Mouse (Mus musculus) hindbrain, postnatal 0 days (tissue): ENCODE results near the gene Tepp. TPM values are rescaled to one million over a fixed set of nuclear protein-coding genes. Genes with fewer than 3 reads are reported as not detected.

Experiments
- ATAC-seq: fragments of 200-750 bp; cut with Nextera tagmentation; 2 replicates; pipeline ENCODE4 v1.8.0; 2017; ENCODE audit warnings: mild to moderate bottlenecking, moderate TSS enrichment, moderate library complexity
- DNase-seq: peaks from one replicate; pipeline ENCODE4 v3.0.0-alpha.2; 2015; ENCODE audit warnings: low spot score
- H3K27ac ChIP-seq: fragments of 300-500 bp; sonication (generic); 2 replicates; pipeline ENCODE4 v1.5.1; 2014; ENCODE audit warnings: mild to moderate bottlenecking
- H3K27me3 ChIP-seq: fragments of 300-500 bp; sonication (generic); 2 replicates; pipeline ENCODE4 v1.6.1; 2014; ENCODE audit warnings: low read length, mixed read lengths; ENCODE audit not compliant: insufficient read depth
- H3K36me3 ChIP-seq: fragments of 300-500 bp; sonication (generic); 2 replicates; pipeline ENCODE4 v1.6.1; 2014; ENCODE audit warnings: low read length, mixed read lengths; ENCODE audit not compliant: insufficient read depth
- H3K4me1 ChIP-seq: fragments of 300-500 bp; sonication (generic); 2 replicates; pipeline ENCODE4 v1.6.1; 2014; ENCODE audit warnings: antibody characterized with exemption, low read length, mixed read lengths; ENCODE audit not compliant: insufficient read depth
- H3K4me2 ChIP-seq: fragments of 300-500 bp; sonication (generic); 2 replicates; pipeline ENCODE4 v1.6.1; 2014; ENCODE audit warnings: low read depth, mild to moderate bottlenecking, low read length, moderate library complexity, mixed read lengths
- H3K4me3 ChIP-seq: fragments of 300-500 bp; sonication (generic); 2 replicates; pipeline ENCODE4 v1.5.1; 2014; ENCODE audit warnings: low read length
- H3K9ac ChIP-seq: fragments of 300-500 bp; sonication (generic); replicated peaks from 2 replicates; pipeline ENCODE4 v1.6.1; 2014; ENCODE audit warnings: mild to moderate bottlenecking, low read length, moderate library complexity, mixed read lengths
- H3K9me3 ChIP-seq: fragments of 300-500 bp; sonication (generic); 2 replicates; pipeline ENCODE4 v1.6.1; 2016; ENCODE audit warnings: low read length, mixed read lengths
- CTCF ChIP-seq: IDR thresholded peaks from 2 replicates; pipeline ENCODE4 v1.5.1; 2016; ENCODE audit warnings: antibody characterized with exemption, control low read depth, low read depth
- WGBS: fragments of 180-500 bp; shearing (Covaris S2); extraction: QIAGEN DNeasy Blood & Tissue Kit; methylation state at CpG from one replicate; pipeline ENCODE4 v1.1.7; 2014; 5-methylcytosine and 5-hydroxymethylcytosine counted together
- polyA plus RNA-seq: library from polyadenylated mRNA; unstranded; fragments of >200 nt; fragmentation: Nextera tagmentation; extraction: Ambion mirVana; gene quantifications from 2 replicates; pipeline ENCODE4 v1.2.1, GENCODE M21; 2015
- total RNA-seq: library from RNA; depleted of rRNA; stranded (reverse); fragments of >200 nt; gene quantifications from 2 replicates; pipeline ENCODE4 v1.2.3, GENCODE M21; 2014

Gene Tepp
- total and polyA plus RNA-seq, 2 experiments from 2014 or later: 3.1 TPM; not detected in 1

GRCm38 (mm10) chr8:95336363-95336762 lies 26.0 kb downstream of the Tepp start:
- Histone ChIP-seq H3K4me3 (no peak overlapping the region), H3K4me1 (no peaks in the 10 kb centered on the region), H3K36me3 (peaks cover 22% of the 10 kb centered on the region; the same call in 1 of the 2 replicates), H3K9ac (no peak overlapping the region), H3K27me3 (no peaks in the 10 kb centered on the region), H3K4me2 (no peak overlapping the region), H3K9me3 (no peaks in the 10 kb centered on the region), H3K27ac (no peak overlapping the region)
- DNase-seq (no peak), ATAC-seq (no peak)
- TF ChIP-seq CTCF: no peak

GRCm38 (mm10) chr8:95341721-95342120 lies 31.4 kb downstream of the Tepp start:
- Histone ChIP-seq H3K4me2 (no peak overlapping the region), H3K4me3 (no peak overlapping the region), H3K4me1 (no peaks in the 10 kb centered on the region), H3K27ac (no peak overlapping the region), H3K27me3 (no peaks in the 10 kb centered on the region), H3K9ac (no peak overlapping the region), H3K36me3 (peaks cover 42% of the 10 kb centered on the region; the same call in 1 of the 2 replicates), H3K9me3 (no peaks in the 10 kb centered on the region)
- no peak for TF ChIP-seq CTCF
- no peak for ATAC-seq
- DNase-seq: no peak
- 73% methylated on average over 5 of the region's 5 CpGs for WGBS

GRCm38 (mm10) chr8:95344668-95345067 lies 34.3 kb downstream of the Tepp start:
- 79% methylated on average over 6 of the region's 6 CpGs for WGBS
- H3K9ac ChIP-seq: no peak overlapping the region
- DNase-seq: no peak
- H3K36me3 ChIP-seq: peaks cover 34% of the 10 kb centered on the region; the same call in 1 of the 2 replicates
- no peak overlapping the region for H3K4me2 ChIP-seq
- H3K4me1 ChIP-seq: peaks cover 15% of the 10 kb centered on the region; the same call in 1 of the 2 replicates
- no peak overlapping the region for H3K4me3 ChIP-seq
- no peak overlapping the region for H3K27ac ChIP-seq
- peak; percentile 43 for TF ChIP-seq CTCF
- no peaks in the 10 kb centered on the region for H3K9me3 ChIP-seq
- no peaks in the 10 kb centered on the region for H3K27me3 ChIP-seq
- no peak for ATAC-seq

- TF ChIP-seq CTCF: peak; percentile 86
Observed at GRCm38 (mm10) chr8:95346643-95347545, 36.5 kb downstream of the Tepp start.

GRCm38 (mm10) chr8:95348356-95348755 lies 38.0 kb downstream of the Tepp start:
- Histone ChIP-seq H3K4me1 (peaks cover 22% of the 10 kb centered on the region), H3K9me3 (no peaks in the 10 kb centered on the region), H3K9ac (no peak overlapping the region), H3K4me2 (no peak overlapping the region), H3K27ac (peak overlapping the region; percentile 49), H3K4me3 (no peak overlapping the region), H3K27me3 (no peaks in the 10 kb centered on the region), H3K36me3 (peaks cover 9% of the 10 kb centered on the region; the same call in 1 of the 2 replicates)
- TF ChIP-seq CTCF: no peak
- DNase-seq (peak; percentile 8), ATAC-seq (no peak)
- WGBS: 85% methylated on average over 2 of the region's 2 CpGs

More at GRCm38 (mm10) chr8:95346643-95347545, 36.5 kb downstream of the Tepp start:
- DNase-seq (peak; percentile 92), ATAC-seq (peak; percentile 61)
- Histone ChIP-seq H3K27ac (no peak overlapping the region), H3K9ac (no peak overlapping the region), H3K4me2 (no peak overlapping the region), H3K4me1 (peaks cover 21% of the 10 kb centered on the region), H3K27me3 (no peaks in the 10 kb centered on the region), H3K9me3 (no peaks in the 10 kb centered on the region), H3K4me3 (no peak overlapping the region), H3K36me3 (peaks cover 16% of the 10 kb centered on the region; the same call in 1 of the 2 replicates)
- WGBS: 21% methylated on average over 8 of the region's 8 CpGs

GRCm38 (mm10) chr8:95348811-95349630 lies 38.7 kb downstream of the Tepp start:
- WGBS: 23% methylated on average over 19 of the region's 19 CpGs
- H3K4me3 ChIP-seq: no peak overlapping the region
- DNase-seq (peak; percentile 89), ATAC-seq (peak; percentile 36; the same call in 1 of the 2 replicates)
- no peaks in the 10 kb centered on the region for H3K9me3 ChIP-seq
- peak overlapping the region; percentile 49 for H3K27ac ChIP-seq
- peak; percentile 35; the same call in 1 of the 2 replicates for TF ChIP-seq CTCF
- H3K4me1 ChIP-seq: peaks cover 22% of the 10 kb centered on the region
- H3K27me3 ChIP-seq: no peaks in the 10 kb centered on the region
- peak overlapping the region; percentile 33 for H3K4me2 ChIP-seq
- no peak overlapping the region for H3K9ac ChIP-seq
- peaks cover 3% of the 10 kb centered on the region; the same call in 1 of the 2 replicates for H3K36me3 ChIP-seq
